Mouse (Mus musculus) layer of hippocampus, postnatal 14 days (tissue): ENCODE measurements around the gene Cdiptos. TPM values are rescaled to one million over a fixed set of nuclear protein-coding genes. Genes with fewer than 3 reads are reported as not detected.

Experiments used
- DNase-seq, 2 experiments: peaks; one replicate each; pipeline ENCODE4 v3.0.0; 2021 to 2022; ENCODE audit warnings: low spot score in 2 of 2, mixed read lengths in 1 of 2
- total RNA-seq, 2 experiments: library from RNA; stranded (reverse); gene quantifications; 2 replicates each; pipeline ENCODE4 v1.2.3; 2021

The Cdiptos gene
- total RNA-seq, 2 experiments from 2014 or later: 0.30 to 0.79 TPM

DNA sequence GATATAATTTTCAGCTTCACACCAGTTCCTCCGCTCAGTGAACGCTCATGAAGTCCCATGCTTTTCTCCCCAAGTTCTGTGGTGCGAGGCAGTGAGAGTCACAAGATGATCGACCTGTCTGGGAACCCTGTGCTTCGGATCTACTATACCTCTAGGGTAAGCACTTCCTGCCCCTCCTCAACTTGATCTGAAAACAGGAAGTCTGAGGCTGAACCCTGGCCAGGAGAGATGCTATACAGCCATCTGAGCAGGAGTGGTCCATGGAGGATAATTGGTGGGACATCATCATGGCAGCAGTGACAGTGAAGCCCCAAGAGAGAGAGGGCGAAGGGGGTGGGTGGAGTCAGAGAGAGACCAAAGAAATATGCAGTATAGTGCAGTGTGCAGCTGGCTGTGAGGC lies 2.9 kb upstream of the Cdiptos start:
- DNase-seq: no peak

DNA sequence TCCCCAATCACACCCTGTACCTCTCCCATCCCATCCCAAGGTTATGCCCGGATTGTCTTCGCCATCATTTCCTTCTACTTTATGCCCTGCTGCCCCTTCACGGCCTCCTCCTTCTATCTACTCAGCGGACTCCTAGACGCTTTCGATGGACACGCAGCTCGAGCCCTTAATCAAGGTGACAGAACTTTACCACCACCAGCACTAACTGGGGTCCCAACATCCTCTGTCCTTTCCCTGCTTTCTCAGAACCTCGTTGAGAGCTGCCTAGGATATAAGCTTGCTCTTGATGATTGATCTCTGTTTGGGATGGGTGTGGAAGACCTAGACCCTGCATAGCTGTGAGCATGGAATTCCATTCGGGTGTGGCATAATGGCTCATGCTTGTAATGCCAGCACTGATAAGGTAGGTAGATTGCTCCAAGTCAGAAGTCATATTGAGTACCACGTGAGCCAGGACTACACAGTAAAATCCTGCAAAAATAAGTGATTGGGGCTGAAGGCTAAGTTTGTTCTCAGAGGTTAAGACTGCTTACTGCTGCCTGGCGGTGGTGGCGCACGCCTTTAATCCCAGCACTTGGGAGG lies 1.1 kb upstream of the Cdiptos start:
- no peak for DNase-seq

- no peak for DNase-seq
Measured at GRCm38 (mm10) chr7:126975893-126975949, 177 bp downstream of the Cdiptos start, which contains the start of gene Cdipt. Cdipt (plus strand) TSS chr7:126975914.

DNA sequence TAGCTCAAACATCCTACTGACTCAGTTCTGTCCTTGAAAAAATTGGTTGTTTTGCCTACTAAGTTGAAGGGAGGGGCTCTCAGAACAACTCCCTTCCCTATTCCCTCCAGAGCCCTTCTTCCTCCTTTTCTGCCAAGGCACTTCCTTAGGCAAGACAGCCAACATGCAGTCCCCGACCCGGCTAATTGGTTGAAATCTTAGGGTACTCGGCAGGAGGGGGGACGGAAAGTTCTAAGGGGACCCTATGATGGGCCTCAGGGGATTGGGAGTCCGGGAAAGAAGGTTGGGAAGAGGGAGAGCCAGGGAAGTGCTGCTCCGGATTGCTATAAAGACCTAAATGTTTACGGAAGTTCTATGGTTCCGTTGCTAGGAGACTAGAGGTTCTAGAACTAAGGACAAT lies 405 bp downstream of the Cdiptos start:
- no peak for DNase-seq

GRCm38 (mm10) chr7:126967361-126967760 lies 8.5 kb downstream of the Cdiptos start:
- no peak for DNase-seq

- DNase-seq: no peak
Measured at GRCm38 (mm10) chr7:126965568-126965967, 10.3 kb downstream of the Cdiptos start.

GRCm38 (mm10) chr7:126963548-126964286 lies 12.2 kb downstream of the Cdiptos start:
- no peak for DNase-seq

- no peak for DNase-seq
Measured at GRCm38 (mm10) chr7:126961965-126962364, 13.9 kb downstream of the Cdiptos start.

DNA sequence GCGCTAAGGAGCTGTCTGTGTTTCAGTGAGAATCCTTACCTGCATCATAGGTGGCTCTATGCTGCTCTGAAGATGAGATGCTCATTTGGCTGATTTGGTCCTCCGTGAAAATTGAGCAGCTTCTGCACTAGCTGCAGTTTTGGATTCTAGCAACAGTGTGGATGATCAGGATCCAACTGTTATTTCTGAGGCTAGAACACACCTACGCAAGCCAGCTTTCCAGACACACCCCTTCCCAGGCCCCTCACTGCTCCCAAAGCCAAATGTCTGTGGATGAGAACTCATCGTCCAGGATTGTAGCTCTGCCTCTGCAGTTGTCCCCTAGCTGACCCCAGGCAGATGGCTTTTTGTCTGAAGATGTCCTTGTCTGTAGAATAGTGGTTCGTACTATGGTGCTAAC lies 14.8 kb downstream of the Cdiptos start:
- no peak for DNase-seq

GRCm38 (mm10) chr7:126959780-126960179 lies 16.1 kb downstream of the Cdiptos start:
- no peak for DNase-seq

DNA sequence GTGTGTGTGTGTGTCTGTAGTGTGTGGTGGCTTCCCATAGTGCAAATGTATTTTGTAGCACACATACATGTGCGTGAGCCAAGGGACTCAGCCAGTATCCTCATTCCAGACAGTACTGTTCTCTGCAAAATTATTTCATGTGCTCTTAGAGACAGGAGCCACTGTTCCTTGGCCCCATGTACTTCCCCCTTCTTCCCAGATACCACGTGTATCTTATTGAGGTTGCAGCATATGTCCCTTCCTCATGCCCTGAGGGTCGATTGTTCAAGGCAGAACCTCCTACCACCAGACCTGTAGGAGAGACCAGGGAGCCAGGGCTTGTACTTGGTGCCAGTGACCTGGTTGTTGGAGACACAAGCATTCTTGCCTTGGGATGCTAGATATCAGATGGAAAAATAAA lies 20.8 kb downstream of the Cdiptos start:
- DNase-seq: no peak

DNA sequence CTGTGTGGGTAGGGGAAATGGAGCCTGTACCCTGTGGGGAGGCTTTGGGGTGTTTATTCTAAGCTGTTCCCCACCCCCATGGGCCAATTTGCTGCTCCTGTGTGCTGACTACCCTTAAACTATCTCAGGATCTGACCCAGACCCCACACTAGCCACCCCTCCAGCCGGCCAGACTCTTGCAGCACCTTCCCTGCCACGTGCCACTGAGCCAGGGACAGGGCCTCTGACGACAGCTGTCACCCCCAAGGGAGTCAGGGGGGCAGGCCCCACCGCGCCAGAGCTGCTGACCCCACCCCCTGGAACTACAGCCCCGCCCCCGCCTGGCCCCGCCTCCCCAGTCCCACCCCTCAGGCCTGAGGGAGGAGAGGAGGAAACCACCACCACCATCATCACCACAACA lies 23.3 kb downstream of the Cdiptos start:
- DNase-seq: no peak

DNA sequence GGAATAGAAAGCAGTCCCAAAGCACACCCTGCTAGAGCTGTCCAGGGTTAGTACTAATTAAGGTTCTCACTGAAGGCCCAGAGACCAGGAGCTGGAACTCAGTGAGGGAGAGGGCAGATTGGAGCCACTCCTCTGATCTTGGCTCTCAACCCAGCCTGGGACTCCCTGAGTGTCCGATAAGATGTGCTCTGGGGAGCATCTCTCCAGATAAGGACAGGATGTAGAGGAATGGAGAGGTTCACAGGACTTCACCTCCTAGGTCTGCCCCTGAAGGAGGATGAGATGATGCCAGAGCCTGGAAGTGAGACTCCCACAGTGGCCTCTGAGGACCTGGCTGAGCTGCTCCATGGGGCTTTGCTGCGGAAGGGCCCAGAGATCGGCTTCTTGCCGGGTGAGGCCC lies 24.2 kb downstream of the Cdiptos start:
- DNase-seq: no peak

DNA sequence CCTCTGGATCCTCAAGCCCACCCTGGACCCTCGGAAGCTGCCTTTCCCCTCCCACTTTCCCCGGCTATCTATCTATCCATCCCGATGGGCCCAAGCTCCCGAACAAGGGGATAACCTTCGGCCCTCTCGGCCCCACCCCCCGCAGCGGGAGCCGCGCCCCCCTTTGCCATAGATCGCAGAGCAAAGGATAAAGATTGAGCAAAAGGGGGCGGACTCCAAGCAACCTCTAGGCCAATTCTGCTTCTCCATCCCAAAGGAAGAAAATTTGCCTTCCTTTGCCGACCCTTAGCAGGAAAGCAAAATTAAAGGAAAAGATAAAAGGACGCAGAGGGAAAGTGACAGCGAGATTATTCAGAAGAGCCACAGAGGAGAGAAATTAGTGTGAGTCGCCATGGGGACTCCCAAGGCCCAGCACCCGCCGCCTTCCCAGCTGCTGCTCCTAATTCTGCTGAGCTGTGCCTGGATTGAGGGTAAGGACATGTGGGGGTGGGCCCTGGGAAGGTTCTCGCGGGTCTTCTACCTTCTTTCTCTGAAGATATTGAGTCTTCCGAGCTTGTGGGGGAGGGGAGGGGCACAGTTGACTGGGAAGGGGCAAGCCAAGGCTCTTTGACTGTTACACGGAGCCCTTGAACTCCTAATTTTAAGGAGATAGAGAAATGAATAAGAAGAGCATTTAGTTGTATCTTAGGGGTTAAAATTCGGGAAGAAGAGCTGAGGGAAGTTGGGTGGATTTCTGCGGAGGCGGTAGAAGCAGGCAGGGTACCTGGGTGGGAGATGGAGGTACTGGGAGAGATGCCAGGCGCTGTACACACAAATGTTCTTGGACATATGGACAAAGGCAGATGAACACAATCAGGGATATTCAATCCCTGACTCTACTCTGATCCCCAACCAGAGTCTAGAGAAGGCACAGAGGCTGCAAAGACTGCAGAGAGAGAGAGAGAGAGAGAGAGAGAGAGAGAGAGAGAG lies 25.0 kb downstream of the Cdiptos start:
- DNase-seq: no peak

DNA sequence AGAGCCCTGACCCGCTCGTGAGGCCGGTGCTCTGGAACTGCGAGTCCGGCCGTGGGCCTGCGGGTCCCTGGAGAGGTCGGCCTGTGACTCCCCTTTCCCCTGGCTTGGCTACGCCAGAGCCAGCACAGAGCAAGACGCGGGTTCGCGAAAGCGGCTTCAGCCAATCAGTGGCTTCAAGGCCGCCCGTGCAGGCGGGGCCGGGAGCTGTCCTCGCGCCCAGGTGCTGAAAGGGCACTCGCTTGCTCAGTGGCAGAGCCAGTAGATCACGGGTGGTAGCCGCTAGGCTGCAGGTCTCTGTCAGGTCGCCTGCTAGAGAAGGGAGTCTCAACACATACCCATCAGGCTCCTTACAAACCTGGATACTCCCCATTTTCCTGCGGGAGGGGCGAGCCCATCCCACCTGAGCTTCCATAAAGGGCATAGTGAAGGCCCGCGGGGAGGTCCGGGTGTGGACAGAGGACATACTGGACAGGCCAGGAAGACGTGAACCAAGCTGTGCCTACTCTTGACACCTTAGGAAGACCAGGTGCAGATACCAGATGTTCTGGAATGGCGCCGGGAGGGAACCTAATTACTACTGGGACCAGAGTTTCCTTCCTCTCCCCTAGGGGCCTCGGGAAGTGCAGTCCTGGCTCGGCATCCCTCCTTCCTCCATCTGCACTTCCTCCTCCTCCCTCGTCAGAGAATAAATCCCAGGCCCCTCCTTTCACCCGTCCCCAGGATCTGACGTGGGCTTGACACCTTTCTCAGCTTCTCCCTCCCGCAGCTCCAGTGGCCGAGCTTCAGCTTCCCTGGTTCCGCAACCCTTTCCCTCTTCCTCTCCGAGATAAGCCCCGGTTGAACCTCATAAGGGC lies 25.9 kb downstream of the Cdiptos start, which contains the start of gene Sez6l2:
Gene Sez6l2 (plus strand): TSS at position 771 of the 854 bp plus-strand sequence.
- peak; percentile 80 to 83 for DNase-seq

DNA sequence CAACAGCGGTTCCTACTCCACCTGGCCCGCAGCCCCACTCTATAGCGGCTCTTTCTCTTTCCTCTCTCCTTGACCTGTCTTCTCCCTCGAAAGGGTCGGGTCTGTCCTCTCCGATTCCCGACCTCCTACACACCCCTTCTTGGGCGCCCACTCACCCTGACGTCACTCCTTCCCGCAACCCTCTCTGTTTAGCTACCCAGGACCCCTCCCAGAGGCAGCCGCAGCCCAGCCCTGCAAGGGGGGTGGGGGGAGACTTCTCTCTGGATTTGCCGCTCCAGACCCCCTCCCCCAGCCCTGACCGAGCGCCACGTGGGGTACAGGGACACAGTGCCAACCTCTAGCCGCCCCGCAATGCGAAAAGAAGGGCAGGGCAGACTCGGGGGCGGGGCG lies 26.5 kb downstream of the Cdiptos start, which contains the start of gene Asphd1:
Gene Asphd1 (minus strand): TSS at position 180 of the 390 bp plus-strand sequence.
- DNase-seq: peak in 1 of 2 experiments; percentile 62

DNA sequence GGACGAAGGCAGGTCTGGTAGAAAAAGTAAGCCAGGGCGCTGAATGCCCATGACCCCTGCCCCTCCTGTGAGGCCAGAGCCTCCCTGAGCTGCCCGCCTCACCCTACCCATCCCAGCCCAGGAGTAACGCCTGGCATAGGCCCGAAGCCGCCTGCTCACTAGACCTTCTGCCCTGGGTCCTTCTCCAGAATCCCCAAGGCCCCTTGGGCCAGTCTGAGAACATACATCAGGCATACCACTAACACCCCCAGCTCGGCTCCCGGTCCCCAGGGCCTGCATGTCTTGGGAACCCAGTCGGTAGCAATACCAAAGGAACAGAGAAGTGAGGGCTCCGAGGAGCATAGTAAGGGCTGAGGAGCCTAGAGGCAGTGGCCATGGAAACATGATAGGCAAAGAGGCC lies 27.3 kb downstream of the Cdiptos start:
- DNase-seq: no peak

DNA sequence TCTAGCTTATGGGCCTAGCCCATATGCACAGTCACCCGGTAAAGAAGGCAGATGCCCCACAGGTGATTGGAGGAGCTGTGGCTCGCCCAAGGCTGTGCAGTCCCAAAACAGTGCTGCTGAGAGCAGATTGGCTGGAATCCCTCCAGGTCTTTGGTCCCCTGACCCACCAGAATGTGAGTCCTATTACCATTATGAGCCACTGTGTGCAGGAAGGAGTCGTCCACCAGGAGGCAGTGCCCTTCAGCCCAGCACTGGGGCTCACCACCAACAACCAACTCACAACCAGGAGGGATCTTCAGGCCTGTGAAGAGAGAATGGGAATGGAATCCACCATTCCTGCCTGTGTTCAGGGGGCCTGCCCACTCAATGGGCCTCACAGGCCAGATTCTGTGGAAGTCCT lies 29.4 kb downstream of the Cdiptos start:
- DNase-seq: no peak

DNA sequence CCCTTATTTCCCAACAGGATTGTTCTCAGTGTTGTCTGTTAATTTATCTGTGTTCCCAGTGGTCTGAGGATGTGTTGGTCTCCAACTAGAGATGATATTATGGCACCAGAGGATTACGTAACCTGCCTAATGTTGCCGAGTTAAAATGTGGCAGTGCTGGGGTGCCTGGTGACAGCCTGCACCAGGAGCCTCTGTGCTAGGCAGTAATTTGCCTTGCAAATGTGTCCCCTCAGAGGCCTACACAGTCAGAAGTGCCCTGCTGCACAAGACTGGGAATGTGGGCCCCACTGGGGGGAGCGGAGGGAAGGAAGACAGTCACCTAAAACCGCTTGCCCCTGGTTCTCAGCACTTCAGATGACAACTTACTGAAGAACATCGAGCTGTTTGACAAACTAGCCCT lies 34.1 kb downstream of the Cdiptos start:
- no peak for DNase-seq

- no peak for DNase-seq
Measured at GRCm38 (mm10) chr7:126941171-126941570, 34.7 kb downstream of the Cdiptos start.

- DNase-seq: no peak
Measured at GRCm38 (mm10) chr7:126932652-126933051, 43.2 kb downstream of the Cdiptos start.
